Mouse (Mus musculus) frontal cortex, adult (tissue): ENCODE measurements at regions not wholly inside any gene's neighbourhood (a gene's known extent, or its start where the extent isn't known, plus 50 kb on each side); places are given as distances from the start of the nearest gene placed in this dataset.
A peak's percentile ranks its signal among the peaks of the same experiment; 100 is the strongest.
"Not testable (repeated sequence)": the region's sequence is repeated elsewhere in the genome, so short reads cannot be mapped to it uniquely, and the experiment has no call there.

Experiments
- ATAC-seq: cut with Nextera tagmentation; 2 replicates; pipeline ENCODE4 v1.9.2; 2017; ENCODE audit warnings: mild to moderate bottlenecking, moderate library complexity, mixed read lengths; ENCODE audit not compliant: low TSS enrichment

DNA sequence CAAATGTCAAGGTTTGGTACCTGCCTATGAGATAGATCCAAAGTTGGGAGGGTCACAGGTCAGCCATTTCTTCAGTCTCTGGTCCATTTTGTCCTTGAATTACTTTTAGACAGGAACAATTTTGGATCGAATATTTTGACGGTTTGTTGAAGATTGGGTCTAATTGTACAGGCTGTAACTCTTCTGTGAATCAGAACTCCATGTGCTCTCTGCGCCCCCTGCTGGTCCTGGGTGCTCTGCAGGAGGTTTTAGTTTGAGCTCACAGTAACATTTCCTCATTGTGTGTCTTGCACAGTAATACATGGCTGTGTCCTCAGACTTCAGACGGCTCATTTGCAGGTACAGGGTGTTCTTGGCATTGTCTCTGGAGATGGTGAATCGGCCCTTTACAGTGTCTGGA is 158.1 kb downstream of the Adam6a start:
- not testable (repeated sequence) for ATAC-seq

DNA sequence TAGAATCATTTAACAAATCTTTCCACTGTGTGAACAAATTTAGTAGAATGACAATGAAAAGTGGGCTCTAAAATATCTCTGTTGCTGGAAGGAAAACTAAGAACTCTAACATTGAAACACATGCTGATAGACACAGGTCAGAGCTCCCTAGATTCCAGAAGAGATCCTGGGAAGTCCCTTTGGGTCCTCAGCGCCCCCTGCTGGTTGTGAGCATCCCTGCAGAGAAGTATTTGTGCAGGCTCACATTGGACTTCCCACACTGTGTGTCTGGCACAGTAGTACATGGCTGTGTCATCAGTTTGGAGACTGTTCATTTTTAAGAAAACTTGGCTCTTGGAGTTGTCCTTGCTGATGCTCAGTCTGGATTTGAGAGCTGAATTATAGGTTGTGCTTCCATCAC is 172.7 kb downstream of the Adam6a start:
- ATAC-seq, result peak; percentile 52; the same call in 1 of the 2 replicates

DNA sequence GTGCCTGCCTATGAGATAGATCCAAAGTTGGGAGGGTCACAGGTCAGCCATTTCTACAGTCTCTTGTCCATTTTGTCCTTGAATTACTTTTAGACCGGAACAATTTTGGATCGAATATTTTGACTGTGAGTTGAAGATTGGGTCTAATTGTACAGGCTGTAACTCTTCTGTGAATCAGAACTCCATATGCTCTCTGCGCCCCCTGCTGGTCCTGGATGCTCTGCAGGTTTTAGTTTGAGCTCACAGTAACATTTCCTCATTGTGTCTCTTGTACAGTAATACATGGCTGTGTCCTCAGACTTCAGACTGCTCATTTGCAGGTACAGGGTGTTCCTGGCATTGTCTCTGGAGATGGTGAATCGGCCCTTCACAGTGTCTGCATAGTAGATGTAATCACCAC is 192.1 kb downstream of the Adam6a start:
- no peak for ATAC-seq

DNA sequence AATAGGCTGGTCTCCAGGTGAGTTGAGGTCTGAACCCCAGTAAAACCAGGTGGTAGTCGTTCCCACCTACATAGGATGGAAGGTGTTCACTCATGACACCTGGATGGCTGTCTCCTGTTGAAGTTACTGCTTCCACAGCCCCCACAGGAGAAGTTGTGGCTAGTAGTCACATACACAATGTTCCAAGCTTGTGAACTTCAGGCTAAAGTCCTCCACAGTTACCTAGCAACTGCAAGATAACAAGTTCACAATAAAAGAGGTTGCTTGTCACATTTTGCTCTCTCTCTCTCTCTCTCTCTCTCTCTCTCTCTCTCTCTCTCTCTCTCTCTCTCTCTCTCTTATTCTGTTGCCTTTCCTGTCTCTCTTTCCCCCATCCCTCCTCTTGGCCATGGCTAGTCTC is 202.6 kb downstream of the Adam6a start:
- ATAC-seq, result no peak

DNA sequence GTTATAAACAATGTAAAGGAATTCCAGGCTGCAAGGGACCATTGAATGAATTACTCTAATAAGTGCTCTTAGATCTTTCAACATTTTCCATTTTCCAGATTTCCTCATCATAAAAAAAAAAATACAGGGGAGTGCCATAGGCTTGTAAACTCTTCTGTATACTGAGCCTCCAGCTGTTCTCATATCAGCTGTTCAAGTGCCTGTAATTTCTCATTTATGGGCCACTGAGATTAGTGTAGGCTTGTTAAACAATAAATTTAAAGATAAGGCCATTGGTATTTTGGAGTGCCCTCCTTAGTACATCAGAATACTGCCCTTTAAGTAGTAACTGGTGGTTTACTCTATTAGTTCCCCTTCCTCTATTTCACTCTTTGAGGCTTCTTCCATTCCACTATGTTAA is 204.3 kb downstream of the Adam6a start:
- no peak for ATAC-seq

DNA sequence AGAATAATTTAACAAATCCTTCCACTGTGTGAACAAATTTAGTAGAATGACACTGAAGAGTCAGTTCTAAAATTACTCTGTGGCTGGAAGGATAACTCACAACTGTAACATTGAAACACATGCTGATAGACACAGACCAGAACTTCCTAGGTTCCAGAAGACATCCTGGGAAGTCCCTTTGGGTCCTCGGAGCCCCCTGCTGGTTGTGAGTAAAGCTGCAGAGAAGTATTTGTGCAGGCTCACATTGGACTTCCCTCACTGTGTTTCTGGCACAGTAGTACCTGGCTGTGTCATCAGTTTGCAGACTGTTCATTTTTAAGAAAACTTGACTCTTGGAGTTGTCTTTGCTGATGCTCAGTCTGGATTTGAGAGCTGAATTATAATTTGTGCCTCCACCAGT is 225.9 kb downstream of the Adam6a start:
- no peak for ATAC-seq

DNA sequence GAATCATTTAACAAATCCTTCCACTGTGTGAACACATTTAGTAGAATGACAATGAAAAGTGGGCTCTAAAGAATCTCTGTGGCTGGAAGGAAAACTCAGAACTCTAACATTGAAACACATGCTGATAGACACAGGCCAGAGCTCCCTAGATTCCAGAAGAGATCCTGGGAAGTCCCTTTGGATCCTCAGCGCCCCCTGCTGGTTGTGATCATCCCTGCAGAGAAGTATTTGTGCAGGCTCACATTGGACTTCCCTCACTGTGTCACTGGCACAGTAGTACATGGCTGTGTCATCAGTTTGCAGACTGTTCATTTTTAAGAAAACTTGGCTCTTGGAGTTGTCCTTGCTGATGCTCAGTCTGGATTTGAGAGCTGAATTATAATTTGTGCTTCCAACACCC is 252.2 kb downstream of the Adam6a start:
- not testable (repeated sequence) for ATAC-seq

DNA sequence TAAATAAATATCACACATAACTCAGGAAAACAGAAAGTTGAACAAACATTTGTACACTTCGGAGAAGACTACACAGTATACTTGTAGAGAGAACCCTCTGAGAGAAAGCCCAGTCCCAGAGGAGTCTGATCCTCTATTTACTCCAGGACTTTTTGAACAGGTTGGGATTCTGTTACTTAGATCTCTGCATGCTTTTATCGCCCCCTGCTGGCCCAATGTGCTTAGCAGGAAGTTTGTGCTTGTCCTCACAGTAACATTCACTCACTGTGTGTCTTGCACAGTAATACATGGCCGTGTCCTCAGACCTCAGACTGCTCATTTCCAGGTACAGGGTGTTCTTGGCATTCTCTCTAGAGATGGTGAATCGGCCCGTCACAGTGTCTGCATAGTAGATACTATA is 282.7 kb downstream of the Adam6a start:
- no peak for ATAC-seq

DNA sequence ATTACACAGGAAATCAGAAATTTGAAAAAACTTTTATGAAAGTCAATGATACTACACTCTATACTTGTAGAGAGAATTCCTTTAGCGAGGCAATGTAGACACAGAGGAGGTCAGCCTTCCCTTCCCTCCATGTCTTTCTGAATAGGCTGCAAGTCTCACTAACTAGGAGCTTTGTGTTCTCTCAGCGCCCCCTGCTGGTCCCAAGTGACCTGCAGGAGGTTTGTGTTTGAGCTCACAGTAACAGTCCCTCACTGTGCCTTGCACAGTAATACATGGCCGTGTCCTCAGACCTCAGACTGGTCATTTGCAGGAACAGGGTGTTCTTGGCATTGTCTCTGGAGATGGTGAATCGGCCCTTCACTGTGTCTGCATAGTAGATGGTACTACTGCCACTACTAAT is 315.2 kb downstream of the Adam6a start:
- no peak for ATAC-seq

DNA sequence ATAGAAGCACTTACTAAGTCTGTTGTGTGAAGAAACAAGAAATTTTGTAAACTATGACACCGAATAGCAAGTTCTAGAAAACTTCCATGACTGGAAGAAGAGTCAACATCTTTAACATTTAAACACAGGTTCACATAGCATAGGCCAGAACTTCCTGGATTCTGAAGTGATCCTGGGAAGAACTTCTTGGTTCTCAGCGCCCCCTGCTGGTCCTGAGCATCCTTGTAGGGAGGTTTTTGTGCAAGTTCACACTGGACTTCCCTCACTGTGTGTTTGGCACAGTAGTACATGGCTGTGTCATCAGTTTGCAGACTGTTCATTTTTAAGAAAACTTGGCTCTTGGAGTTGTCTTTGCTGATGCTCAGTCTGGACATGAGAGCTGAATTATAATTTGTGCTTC is 335.1 kb downstream of the Adam6a start:
- ATAC-seq, result no peak

DNA sequence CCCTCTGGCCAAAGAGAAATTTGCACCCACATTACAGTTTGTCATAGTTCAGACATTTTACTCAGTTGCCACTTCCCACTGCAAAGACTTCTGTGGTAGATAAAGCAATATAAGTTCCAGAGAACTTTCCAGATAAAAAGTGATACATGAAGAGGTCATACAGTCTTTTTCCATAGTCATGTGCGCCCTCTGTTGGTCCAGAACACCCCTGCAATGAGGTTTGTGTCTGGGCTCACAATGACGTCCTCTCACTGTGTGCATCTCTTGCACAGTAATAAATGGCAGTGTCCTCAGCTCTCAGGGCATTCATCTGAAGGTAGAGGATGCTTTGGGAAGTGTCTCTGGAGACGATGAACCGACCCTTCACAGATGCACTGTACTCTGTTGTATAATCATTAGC is 352.4 kb downstream of the Adam6a start:
- ATAC-seq, result no peak

DNA sequence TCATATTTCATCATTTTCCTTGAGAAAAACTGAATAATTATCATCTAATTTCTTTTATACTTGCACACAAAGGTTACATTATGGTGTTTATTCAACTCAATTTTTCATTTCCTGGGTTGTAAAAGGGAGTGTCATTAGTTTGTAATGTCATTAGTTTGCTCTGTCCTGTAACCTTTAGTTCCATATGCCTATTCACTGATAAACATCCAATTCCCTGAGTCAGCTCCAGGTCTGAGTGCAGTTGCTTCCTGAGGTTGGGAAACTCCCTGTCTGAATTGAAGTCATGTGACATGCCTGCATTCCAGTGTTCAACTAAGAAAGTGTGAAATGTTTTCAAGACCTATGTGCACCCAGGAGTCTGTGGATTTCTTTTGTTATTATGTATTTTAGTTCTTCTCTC is 362.8 kb downstream of the Adam6a start:
- ATAC-seq, result no peak

DNA sequence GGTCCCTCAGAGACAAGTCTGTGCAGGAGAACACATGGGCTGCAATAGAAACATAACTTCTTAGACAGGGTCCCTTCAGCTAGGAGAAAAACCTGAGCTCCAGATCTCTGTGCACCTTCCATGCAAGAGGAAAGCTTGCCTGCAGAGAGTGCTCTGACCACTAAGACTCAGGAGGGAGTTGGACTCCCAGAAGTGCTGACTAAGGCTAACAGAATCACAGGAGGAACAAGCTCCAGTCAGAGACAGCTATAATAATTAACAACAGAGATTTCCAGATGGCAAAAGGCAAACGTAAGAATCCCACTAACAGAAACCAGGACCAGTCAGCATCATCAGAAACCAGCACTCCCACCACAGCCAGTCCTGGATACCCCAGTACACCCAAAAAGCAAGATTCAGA is 364.0 kb downstream of the Adam6a start:
- no peak for ATAC-seq

DNA sequence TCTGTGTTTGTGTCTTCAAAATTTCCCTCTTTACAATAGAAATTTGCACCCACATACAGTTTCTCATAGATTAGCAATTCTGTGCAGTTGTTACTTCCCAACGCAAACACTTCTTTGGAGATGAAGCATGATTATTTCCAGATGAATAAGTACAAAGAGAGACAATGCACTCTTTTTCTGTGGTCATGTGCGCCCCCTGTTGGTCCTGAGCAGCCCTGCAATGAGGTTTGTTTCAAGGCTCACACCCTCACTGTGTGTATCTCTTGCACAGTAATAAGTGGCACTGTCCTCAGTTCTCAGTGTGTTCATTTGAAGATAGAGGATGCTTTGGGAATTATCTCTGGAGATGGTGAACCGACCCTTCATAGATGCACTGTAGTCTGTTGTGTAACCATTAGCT is 368.1 kb downstream of the Adam6a start:
- no peak for ATAC-seq

DNA sequence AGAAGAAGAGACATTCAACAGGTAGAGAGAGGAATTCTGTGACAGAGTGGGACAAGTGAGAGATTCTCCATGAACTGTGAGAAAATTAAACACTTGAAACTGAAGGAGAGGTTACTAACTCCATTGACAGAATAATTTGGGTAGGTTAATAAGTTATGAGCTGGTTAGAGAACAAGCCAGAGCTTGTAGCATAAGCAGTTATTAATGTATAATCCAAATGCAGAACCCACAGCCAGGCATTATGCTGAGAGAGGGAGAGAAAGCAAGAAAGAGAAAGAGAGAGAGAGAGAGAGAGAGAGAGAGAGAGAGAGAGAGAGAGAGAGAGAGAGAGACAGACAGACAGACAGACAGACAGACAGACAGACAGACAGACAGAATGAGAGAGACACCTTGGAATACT is 397.0 kb downstream of the Adam6a start:
- no peak for ATAC-seq

DNA sequence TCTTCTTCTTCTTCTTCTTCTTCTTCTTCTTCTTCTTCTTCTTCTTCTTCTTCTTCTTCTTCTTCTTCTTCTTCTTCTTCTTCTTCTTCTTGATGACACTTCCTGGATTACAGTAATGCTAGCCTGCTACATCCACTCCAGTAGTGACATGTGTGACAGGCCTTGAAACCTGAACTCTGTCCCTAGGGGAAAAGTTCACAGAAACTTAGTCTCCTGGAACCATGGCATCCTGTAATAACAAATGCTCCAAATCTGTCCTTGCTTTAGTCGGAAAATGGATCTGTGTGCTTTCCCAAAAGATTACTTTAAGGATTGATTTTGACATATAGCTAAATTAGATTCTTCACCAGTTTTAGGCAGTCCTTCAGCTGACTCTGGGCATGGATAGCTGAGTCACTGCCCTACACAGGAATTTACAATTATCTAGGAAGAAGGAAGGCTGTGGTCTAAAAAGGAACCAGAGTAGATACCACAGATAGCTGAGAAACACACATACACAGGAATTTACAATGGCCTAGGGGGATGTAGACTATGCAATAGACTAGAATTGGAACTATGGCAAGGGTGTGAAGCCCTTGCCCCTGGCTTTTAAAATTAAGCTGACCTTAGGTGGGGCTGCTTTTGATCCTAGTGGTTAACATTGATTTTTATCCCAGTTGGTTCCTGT is 400.1 kb downstream of the Adam6a start:
- not testable (repeated sequence) for ATAC-seq

DNA sequence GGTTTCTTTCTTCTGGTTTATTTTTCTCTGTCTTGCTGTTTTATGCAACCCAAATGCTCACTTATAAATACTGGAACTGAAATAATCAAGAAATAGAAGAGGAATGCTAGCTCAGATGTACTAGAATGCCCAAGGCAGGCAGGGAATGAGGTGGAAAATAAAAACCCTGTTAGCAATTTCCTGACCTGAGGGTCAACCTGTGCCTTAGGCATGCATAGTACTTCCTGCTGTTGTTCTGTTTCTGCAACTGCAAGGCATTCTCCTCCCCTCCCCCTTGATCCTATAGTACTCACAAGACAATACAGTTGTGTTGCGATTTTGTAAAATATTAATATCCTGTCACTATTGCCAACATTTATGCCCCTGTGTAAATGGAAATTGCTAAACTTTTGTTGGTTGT is 402.1 kb downstream of the Adam6a start:
- not testable (repeated sequence) for ATAC-seq

DNA sequence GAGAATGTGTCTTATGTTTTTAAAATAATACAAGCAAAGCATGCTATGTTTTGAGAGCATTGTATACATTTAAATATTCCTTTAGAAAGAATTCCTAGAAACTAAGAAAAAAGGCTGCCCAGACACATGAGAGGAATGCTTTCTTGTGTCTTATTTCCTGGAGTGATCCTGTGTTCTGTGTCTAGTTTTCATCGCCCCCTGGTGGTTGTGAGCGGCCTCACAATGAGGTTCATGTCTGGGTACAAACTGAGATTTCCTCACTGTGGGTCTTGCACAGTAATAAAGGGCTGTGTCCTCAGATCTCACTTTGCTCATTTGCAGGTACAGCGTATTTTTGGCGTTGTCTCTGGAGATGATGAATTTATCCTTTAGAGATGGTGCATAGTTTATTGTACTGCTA is 404.3 kb downstream of the Adam6a start:
- ATAC-seq, result not testable (repeated sequence)

DNA sequence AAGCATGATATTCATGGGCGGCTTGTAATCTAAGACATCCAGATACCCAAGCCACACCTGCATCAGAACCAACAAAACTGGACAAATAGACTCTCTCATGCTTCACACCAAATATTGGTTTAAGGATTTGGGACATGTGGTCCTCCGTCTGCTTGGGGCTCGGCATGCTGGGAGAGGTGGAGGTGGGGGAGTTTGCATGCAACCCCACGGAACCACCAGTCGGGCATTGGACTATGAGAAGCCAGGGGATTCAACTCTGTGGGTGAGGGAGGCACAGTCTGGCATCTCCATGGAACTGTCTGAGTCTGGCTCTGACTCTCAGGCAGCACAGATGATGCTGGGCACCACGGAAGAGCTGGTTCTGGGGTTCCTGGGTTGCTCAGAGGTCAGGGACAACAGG is 430.6 kb downstream of the Adam6a start:
- ATAC-seq, result no peak

DNA sequence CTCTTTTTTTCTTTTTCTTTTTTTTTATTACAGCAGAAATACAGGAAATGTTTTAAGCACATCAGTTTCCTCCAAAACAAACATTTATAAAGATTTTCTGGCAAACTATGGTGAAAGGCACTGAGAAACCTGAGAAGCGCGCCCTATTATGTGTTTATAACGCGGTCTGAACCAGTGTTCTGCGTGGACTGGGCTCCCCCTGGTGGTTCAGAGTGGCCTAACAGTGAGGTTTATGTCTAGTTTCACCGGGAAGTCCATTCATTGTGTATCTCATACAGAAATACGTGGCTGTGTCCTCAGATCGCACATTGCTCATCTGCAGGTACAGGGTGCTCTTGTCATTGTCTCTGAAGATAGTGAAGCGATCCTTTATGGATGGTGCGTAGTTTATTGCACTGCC is 437.9 kb downstream of the Adam6a start:
- peak; percentile 62 for ATAC-seq

DNA sequence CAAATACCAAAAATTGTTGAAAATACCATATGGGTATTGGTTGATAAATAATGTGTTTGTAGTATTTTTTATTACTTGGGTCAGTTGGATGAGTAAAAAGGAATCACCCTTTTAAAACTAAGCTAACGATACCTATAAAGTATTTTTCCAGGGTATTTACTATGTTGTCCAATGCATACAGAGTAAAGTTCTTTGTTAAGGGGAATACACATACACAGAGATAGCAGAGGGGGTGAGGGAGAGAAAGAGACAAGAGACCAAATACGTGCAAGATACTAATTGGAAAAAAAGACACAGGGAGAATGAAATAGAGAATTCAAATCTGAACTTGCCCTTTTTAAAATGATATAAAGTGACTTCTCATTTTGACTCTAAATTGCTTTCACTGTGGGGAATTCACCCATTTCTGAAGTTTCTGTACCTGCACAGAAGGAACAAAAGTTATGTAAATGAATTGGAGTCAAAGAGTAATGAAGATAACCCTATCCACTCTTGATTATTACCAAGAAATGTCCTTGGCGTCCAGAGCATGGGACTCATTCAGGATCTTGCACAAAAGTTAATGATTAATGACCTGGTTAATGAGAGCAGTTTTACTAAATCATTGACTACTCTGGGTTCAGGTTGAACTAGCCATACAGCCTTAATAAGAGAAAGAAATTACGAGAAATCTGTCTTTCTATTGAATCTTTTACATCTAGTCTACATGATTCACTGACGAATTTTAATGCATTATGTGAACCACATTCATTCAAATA is 443.7 kb downstream of the Adam6a start:
- ATAC-seq, result no peak

DNA sequence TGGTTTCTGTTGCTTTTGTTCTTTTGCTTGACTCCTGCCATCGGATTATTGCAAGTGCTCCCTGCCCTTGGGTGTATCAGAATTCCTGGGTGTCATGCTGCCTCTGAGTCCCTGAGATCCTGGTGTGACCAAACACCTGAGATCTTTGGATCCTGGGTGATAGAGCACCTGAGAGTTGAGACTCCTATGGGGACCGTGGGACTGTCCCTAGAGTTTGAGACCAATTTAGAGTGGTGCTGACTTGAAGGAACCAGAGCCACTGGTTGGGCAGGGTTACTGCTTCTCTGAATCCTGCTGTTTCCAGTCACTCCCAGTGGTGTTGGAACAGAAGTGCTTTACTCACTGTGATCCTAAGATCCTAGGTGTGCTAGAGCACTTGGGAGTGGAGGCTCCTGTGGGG is 448.7 kb downstream of the Adam6a start:
- no peak for ATAC-seq

DNA sequence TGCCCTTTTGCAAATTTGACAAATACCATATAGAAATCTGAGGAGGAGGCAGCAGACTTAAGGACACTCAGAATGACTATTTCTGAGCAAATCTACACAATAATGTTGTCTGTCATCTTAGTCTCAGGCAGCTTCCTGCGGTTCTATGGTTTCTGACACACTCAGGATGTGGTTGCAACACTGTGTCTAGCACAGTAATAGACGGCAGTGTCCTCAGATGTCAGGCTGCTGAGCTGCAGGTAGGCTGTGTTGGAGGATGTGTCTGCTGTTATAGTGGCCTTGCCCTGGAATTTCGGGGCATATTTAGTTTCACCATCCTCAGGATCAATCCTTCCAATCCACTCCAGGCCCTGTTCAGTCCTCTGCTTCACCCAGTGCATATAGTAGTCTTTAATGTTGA is 450.6 kb downstream of the Adam6a start:
- not testable (repeated sequence) for ATAC-seq

DNA sequence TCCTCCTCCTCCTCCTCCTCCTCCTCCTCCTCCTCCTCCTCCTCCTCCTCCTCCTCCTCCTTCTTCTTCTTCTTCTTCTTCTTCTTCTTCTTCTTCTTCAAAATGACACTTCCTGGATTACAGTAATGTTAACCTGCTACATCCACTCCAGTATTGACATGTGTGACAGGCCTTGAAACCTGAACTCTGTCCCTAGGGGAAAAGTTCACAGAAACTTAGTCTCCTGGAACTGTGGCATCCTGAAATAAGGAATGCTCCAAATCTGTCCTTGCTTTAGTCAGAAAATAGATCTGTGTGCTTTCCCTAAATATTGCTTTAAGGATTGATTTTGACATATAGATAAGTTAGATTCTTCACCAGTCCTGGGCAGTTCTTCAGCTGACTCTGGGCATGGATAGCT is 464.8 kb downstream of the Adam6a start:
- not testable (repeated sequence) for ATAC-seq
